Mouse (Mus musculus): ENCODE measurements at regions not wholly inside any gene's neighbourhood (a gene's known extent, or its start where the extent isn't known, plus 50 kb on each side); places are given as distances from the start of the nearest gene placed in this dataset.
A peak's percentile ranks its signal among the peaks of the same experiment; 100 is the strongest.

GRCm38 (mm10) chr11:109040519-109040916, 103.7 kb downstream of the E030025P04Rik start:
- ATAC-seq (ENCODE audit: insufficient number of reproducible peaks, low FRiP score, low TSS enrichment), result peak; percentile 56; the same call in 1 of the 2 replicates

DNA sequence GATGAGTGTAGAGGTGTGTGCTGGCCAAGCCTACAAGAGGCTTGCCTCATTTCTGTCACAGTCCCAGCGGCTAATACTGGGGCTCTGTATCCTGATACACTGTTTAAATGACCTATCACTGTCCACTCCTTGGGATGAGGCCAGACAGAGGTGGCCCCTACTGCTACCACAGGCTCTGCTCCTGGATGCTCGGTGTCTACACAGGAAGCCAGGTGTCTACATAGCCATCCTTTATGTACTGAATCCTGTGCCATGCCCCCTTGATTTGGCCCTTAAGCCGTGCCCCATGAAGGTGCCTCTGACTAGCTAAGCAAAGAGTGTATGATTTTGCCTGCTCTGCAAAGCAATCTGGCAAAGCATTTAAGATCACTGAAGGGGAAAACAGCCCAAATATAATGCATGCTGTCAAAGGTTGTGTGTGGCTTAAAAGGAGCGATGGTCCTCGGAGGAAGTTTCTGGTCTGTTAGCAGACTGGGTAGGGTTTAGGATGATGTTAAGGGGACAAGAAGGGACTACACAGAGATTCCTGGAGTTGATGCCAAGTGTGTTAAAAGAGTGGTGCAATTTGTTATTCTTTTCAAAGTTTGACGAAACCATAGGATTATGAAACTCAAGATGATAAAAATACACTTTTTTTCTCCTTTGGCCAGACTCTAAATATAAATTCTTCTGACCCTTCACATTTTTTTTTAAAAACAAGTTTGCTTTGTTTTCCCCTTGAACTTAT, 104.2 kb downstream of the E030025P04Rik start:
- ATAC-seq (ENCODE audit: insufficient number of reproducible peaks, low FRiP score, low TSS enrichment), result no peak

DNA sequence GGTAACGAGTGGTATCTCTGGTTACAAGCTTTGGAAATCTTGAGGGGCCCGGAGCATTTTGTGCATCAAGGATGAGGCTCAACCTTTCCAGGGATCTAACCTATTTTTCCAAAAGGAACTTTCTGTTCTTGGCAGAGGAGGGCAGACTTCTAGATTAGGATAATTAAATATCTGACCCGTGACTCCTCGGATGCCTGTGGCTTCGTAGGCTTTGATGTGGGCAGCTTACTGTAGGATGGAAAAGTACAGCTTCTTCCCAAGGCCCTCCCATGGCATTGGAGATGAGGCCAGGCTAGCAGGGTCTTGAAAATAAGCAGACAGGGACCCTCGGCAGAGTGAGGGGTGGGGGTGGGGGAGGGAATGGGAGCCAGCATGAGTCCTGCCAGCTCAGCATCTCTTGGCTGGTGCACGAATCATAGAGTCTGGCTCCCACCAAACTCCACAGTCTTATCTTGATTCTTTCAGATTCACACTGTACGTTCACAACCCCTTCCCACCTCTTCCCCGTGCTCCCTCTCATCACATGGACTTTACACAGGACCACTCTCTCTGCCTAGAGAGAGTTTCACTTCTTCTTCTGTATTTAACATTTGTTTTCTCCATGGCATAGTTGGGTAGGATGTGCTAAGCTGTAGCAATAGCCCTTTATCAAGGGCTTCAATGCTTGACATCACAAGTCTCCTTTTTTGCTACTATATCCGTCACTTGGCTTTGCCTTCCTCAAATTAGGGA, 104.9 kb downstream of the E030025P04Rik start:
- ATAC-seq (ENCODE audit: insufficient number of reproducible peaks, low FRiP score, low TSS enrichment), result no peak

- ATAC-seq (ENCODE audit: insufficient number of reproducible peaks, low FRiP score, low TSS enrichment), result no peak
Measured at GRCm38 (mm10) chr11:109038136-109038535, 106.0 kb downstream of the E030025P04Rik start.

DNA sequence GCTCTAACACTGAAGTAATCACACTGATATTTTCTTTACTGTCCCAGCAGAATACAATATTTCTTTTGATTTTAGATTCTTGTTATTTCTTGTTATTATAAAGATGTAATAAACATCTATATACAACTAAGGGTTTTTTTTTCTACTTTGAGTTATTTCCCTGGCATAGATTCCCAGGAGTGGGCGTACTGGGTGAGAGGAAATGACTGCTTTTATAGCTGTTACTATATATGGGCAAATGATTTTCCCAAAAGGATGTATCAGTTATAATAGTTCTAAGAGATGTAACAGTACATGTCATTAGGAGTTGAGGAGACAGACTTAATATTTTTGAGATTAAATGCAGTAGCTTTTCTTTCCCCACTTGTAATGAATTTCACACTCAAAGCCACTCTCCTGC, 109.6 kb downstream of the E030025P04Rik start:
- ATAC-seq (ENCODE audit: insufficient number of reproducible peaks, low FRiP score, low TSS enrichment), result no peak

- ATAC-seq (ENCODE audit: insufficient number of reproducible peaks, low FRiP score, low TSS enrichment), result no peak
Measured at GRCm38 (mm10) chr11:109034072-109034471, 110.1 kb downstream of the E030025P04Rik start.

DNA sequence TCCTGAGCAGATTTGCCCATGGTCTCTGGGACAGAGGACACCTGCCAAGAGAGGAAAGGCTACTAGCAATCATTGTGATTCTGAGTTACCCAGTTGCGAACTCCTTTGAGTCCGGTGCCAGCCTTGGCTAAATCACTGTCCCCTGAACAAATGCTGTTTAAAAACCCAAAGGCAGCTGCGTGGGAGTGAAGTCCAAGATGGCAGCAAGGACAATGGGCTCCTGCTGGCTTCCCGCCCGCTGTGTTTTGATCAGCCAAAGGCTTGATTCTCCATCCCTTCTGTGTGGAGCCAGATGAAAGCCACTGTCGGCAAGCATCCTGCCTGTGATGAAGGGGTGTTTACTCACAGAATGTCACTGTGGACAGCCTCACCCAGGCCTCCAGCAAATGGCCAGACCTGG, 111.4 kb downstream of the E030025P04Rik start:
- ATAC-seq (ENCODE audit: insufficient number of reproducible peaks, low FRiP score, low TSS enrichment), result no peak

GRCm38 (mm10) chr11:109030486-109030885, 110.3 kb downstream of the Axin2 start:
- ATAC-seq (ENCODE audit: insufficient number of reproducible peaks, low FRiP score, low TSS enrichment), result no peak

DNA sequence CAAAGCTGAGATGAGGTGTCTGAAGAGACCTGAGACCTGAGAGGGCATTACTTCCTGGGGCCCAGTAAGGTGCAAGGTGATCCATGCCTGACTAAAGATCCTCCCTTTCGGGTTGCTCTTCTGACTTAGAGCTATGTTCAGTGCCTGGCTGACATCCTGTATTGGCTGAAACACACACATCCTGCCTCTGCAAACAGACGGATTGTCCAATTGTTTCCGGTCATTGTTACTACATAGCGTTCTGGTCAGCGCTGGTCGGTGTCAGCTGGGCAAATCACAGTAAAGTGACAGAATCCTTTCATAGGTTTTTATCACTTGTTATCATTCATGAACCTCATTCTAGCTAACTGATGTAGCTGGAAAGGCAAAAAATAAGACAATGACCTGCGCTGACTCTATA, 109.7 kb downstream of the Axin2 start:
- no peak for ATAC-seq (ENCODE audit: insufficient number of reproducible peaks, low FRiP score, low TSS enrichment)

DNA sequence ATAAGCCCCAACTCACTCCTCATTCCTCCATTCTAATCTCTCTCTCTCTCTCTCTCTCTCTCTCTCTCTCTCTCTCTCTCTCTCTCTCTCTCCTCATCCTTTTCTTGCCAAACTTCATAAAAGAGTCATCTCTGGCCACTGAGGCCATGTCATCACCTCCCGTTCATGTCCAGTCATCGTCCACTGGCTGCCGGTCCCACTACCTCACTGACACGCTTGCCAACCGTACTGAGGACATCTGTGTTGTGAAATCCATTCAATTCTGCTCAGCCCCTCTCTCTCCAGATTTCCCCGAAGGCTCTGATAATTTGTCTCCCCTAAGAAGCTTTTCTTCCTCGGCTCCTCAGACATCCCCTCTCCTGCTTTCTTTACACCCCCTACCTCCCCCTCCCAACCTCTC, 94.7 kb downstream of the Axin2 start:
- no peak for ATAC-seq (ENCODE audit: insufficient number of reproducible peaks, low FRiP score, low TSS enrichment)

DNA sequence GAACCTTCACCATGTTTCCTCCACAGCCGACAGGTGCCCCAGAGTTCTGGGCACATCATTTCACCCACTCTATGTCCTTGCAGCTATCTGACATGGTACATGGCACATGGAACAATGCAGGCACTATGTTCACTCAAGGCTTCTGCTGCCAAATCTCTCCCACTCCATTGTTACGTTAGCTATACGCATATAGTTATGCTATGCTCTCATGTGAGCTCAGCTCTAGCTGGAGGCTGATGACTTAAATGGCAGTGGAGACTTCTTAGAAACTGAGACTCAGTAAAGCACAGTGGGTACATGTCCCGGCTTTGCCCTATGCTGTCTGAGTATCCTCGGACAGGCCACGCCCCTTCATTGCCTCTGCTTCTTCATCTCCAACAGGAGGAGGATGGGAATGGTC, 91.0 kb downstream of the Axin2 start:
- ATAC-seq (ENCODE audit: insufficient number of reproducible peaks, low FRiP score, low TSS enrichment), result no peak

- no peak for ATAC-seq (ENCODE audit: insufficient number of reproducible peaks, low FRiP score, low TSS enrichment)
Measured at GRCm38 (mm10) chr11:109008872-109009271, 88.7 kb downstream of the Axin2 start.

- no peak for ATAC-seq (ENCODE audit: insufficient number of reproducible peaks, low FRiP score, low TSS enrichment)
Measured at GRCm38 (mm10) chr11:109005681-109006080, 85.5 kb downstream of the Axin2 start.
